Mouse (Mus musculus): ENCODE data around the gene Celf2.

- TF ChIP-seq CTCF (IDR thresholded peaks at IDR 0.05; ENCODE audit: control insufficient read depth, insufficient read depth, low read length) (no peak), POLR2A (IDR thresholded peaks at IDR 0.05; ENCODE audit: borderline replicate concordance, control insufficient read depth, low read depth, low read length) (no peak)
Measured at GRCm38 (mm10) chr2:7092641-7093040, 416.7 kb downstream of the Celf2 start.
